Mouse (Mus musculus) mesoderm, embryonic 11.5 days (tissue): ENCODE measurements around the gene Dnajb13.

Experiments
- DNase-seq: peaks from one replicate; pipeline ENCODE4 v3.0.0-alpha.2; 2012; ENCODE audit warnings: low read depth, low spot score

Dnajb13 gene

GRCm38 (mm10) chr7:100514573-100514972 is at the start of gene Dnajb13:
Dnajb13 (minus strand) TSS chr7:100514960.
- DNase-seq, result no peak

GRCm38 (mm10) chr7:100561861-100562587 is 47.3 kb upstream of the Dnajb13 start:
- DNase-seq, result no peak

- no peak for DNase-seq
Observed at GRCm38 (mm10) chr7:100559331-100559730, 44.6 kb upstream of the Dnajb13 start.

- DNase-seq, result no peak
Observed at GRCm38 (mm10) chr7:100557241-100557640, 42.5 kb upstream of the Dnajb13 start.

- DNase-seq, result peak; percentile 47
Observed at GRCm38 (mm10) chr7:100555431-100555951, 40.7 kb upstream of the Dnajb13 start.

- DNase-seq, result no peak
Observed at GRCm38 (mm10) chr7:100554939-100555338, 40.2 kb upstream of the Dnajb13 start.

- no peak for DNase-seq
Observed at GRCm38 (mm10) chr7:100550338-100551007, 35.7 kb upstream of the Dnajb13 start.

- DNase-seq, result no peak
Observed at GRCm38 (mm10) chr7:100549796-100550195, 35.0 kb upstream of the Dnajb13 start.

GRCm38 (mm10) chr7:100547631-100548030 is 32.9 kb upstream of the Dnajb13 start:
- DNase-seq, result no peak

GRCm38 (mm10) chr7:100544437-100544836 is 29.7 kb upstream of the Dnajb13 start:
- no peak for DNase-seq

- no peak for DNase-seq
Observed at GRCm38 (mm10) chr7:100539516-100539915, 24.8 kb upstream of the Dnajb13 start.

GRCm38 (mm10) chr7:100537519-100537902 is 22.8 kb upstream of the Dnajb13 start:
- no peak for DNase-seq

GRCm38 (mm10) chr7:100536804-100537518 is 22.2 kb upstream of the Dnajb13 start, which contains the start of gene Coa4:
Coa4 (plus strand) TSS chr7:100537071.
- DNase-seq, result peak; percentile 95

- DNase-seq, result no peak
Observed at GRCm38 (mm10) chr7:100535831-100536230, 21.1 kb upstream of the Dnajb13 start.

GRCm38 (mm10) chr7:100534216-100534615 is 19.5 kb upstream of the Dnajb13 start:
- no peak for DNase-seq

- no peak for DNase-seq
Observed at GRCm38 (mm10) chr7:100533503-100533902, 18.7 kb upstream of the Dnajb13 start.

- no peak for DNase-seq
Observed at GRCm38 (mm10) chr7:100530766-100531165, 16.0 kb upstream of the Dnajb13 start.

GRCm38 (mm10) chr7:100524669-100525068 is 9.9 kb upstream of the Dnajb13 start:
- DNase-seq, result no peak

- no peak for DNase-seq
Observed at GRCm38 (mm10) chr7:100522222-100522621, 7.5 kb upstream of the Dnajb13 start.

GRCm38 (mm10) chr7:100520663-100521285 is 6.0 kb upstream of the Dnajb13 start:
- peak; percentile 83 for DNase-seq

GRCm38 (mm10) chr7:100520204-100520603 is 5.4 kb upstream of the Dnajb13 start:
- DNase-seq, result no peak

GRCm38 (mm10) chr7:100511602-100512001 is 3.2 kb downstream of the Dnajb13 start:
- no peak for DNase-seq
